Mouse (Mus musculus): ENCODE measurements at regions not wholly inside any gene's neighbourhood (a gene's known extent, or its start where the extent isn't known, plus 50 kb on each side); places are given as distances from the start of the nearest gene placed in this dataset.
"Not testable (repeated sequence)": the region's sequence is repeated elsewhere in the genome, so short reads cannot be mapped to it uniquely, and the experiment has no call there.

GRCm38 (mm10) chr4:9724801-9725200, 1149.5 kb upstream of the 2610301B20Rik start:
- not testable (repeated sequence) for ATAC-seq (ENCODE audit: insufficient number of reproducible peaks, low FRiP score, low TSS enrichment)

GRCm38 (mm10) chr4:9737691-9738090, 1136.6 kb upstream of the 2610301B20Rik start:
- ATAC-seq (ENCODE audit: insufficient number of reproducible peaks, low FRiP score, low TSS enrichment): no peak

GRCm38 (mm10) chr4:9747411-9747938, 1126.8 kb upstream of the 2610301B20Rik start:
- ATAC-seq (ENCODE audit: insufficient number of reproducible peaks, low FRiP score, low TSS enrichment): no peak

GRCm38 (mm10) chr4:9748110-9748509, 1126.2 kb upstream of the 2610301B20Rik start:
- no peak for ATAC-seq (ENCODE audit: insufficient number of reproducible peaks, low FRiP score, low TSS enrichment)

- no peak for ATAC-seq (ENCODE audit: insufficient number of reproducible peaks, low FRiP score, low TSS enrichment)
Measured at GRCm38 (mm10) chr4:9749877-9750276, 1124.4 kb upstream of the 2610301B20Rik start.

- ATAC-seq (ENCODE audit: insufficient number of reproducible peaks, low FRiP score, low TSS enrichment): no peak
Measured at GRCm38 (mm10) chr4:9750404-9750803, 1123.9 kb upstream of the 2610301B20Rik start.

GRCm38 (mm10) chr4:9763321-9763720, 1111.0 kb upstream of the 2610301B20Rik start:
- no peak for ATAC-seq (ENCODE audit: insufficient number of reproducible peaks, low FRiP score, low TSS enrichment)

GRCm38 (mm10) chr4:9769633-9770205, 1104.6 kb upstream of the 2610301B20Rik start:
- no peak for ATAC-seq (ENCODE audit: insufficient number of reproducible peaks, low FRiP score, low TSS enrichment)

- ATAC-seq (ENCODE audit: insufficient number of reproducible peaks, low FRiP score, low TSS enrichment): peak; percentile 94
Measured at GRCm38 (mm10) chr4:9770372-9771102, 1103.8 kb upstream of the 2610301B20Rik start.

- peak; percentile 54 for ATAC-seq (ENCODE audit: insufficient number of reproducible peaks, low FRiP score, low TSS enrichment)
Measured at GRCm38 (mm10) chr4:9771103-9771474, 1103.2 kb upstream of the 2610301B20Rik start.

- no peak for ATAC-seq (ENCODE audit: insufficient number of reproducible peaks, low FRiP score, low TSS enrichment)
Measured at GRCm38 (mm10) chr4:9778391-9778790, 1095.9 kb upstream of the 2610301B20Rik start.

GRCm38 (mm10) chr4:9779594-9779993, 1094.7 kb upstream of the 2610301B20Rik start:
- no peak for ATAC-seq (ENCODE audit: insufficient number of reproducible peaks, low FRiP score, low TSS enrichment)

GRCm38 (mm10) chr4:9780179-9780578, 1094.1 kb upstream of the 2610301B20Rik start:
- ATAC-seq (ENCODE audit: insufficient number of reproducible peaks, low FRiP score, low TSS enrichment): no peak

- no peak for ATAC-seq (ENCODE audit: insufficient number of reproducible peaks, low FRiP score, low TSS enrichment)
Measured at GRCm38 (mm10) chr4:9781318-9781717, 1093.0 kb upstream of the 2610301B20Rik start.

GRCm38 (mm10) chr4:9787795-9788365, 1086.4 kb upstream of the 2610301B20Rik start:
- ATAC-seq (ENCODE audit: insufficient number of reproducible peaks, low FRiP score, low TSS enrichment): no peak

GRCm38 (mm10) chr4:9790478-9790877, 1083.8 kb upstream of the 2610301B20Rik start:
- no peak for ATAC-seq (ENCODE audit: insufficient number of reproducible peaks, low FRiP score, low TSS enrichment)

All from cerebellum, adult (tissue).